Mouse (Mus musculus) neutrophil, adult 5-6 weeks (primary cell): ENCODE measurements around the gene Psma5. TPM values are rescaled to one million over a fixed set of nuclear protein-coding genes. Genes with fewer than 3 reads are reported as not detected.
A peak's percentile ranks its signal among the peaks of the same experiment; 100 is the strongest.
"Not testable (repeated sequence)": the region's sequence is repeated elsewhere in the genome, so short reads cannot be mapped to it uniquely, and the experiment has no call there.

ENCODE experiments used
- ATAC-seq: fragments of 151-379, 151-347 bp; 2 replicates; pipeline ENCODE4 v1.8.0; 2017; ENCODE audit warnings: mild to moderate bottlenecking, moderate TSS enrichment; ENCODE audit not compliant: insufficient number of reproducible peaks, poor library complexity, low FRiP score, severe bottlenecking; ENCODE audit errors: extremely low read depth
- total RNA-seq: library from RNA; stranded (forward); fragments of 200-1000 nt; gene quantifications from 2 replicates; pipeline ENCODE4 v1.2.3, GENCODE M21; 2017

Gene Psma5
- 54.4 and 69.7 TPM in 2 replicates for total RNA-seq

DNA sequence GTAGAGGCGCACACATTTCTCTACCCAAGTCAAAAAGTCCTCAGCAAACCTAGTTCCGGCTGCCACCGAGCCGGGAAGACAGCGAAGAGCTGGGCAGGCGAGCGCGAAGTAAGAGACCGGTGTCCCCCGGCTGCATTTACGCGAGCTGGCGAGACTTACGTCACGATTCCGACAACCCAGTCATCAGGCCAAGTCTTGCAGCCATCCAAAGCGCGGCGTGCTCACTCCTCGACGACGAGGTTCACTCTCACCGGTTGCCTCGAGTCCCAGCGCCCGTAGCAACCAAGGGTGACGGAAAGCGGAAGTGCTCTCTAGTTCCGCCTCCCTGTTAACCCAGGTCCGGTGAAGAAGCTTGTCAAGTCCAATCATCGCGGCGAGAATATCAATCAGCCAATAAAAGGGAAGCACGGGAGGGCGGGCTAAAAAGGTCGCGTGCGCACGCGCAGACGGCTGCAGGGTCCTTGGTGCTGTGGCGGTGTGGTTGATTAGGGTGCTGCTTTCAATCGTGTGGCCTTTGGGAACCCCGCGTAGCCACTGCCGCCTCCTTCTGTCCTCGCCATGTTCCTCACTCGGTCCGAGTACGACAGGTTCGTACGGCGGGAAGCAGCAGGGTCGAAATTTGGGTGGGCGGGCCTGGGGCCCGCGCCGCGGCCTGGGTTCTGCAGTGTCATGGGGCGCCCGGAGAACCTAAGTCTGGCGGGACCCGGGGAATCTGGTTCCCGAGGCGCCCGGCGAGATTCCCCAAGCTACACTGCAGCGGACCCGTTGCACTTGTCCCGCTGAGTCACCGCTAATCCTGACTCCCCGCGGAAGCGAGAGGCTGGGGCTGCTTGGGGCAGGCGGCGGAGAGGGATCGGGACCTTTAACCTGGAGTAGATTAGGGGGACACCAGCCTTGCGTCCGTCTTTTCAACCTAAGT lies at the start of gene Psma5:
TSS of gene Psma5 (plus strand) at position 208 of the 919 bp plus-strand sequence.
- peak; percentile 100 for ATAC-seq

DNA sequence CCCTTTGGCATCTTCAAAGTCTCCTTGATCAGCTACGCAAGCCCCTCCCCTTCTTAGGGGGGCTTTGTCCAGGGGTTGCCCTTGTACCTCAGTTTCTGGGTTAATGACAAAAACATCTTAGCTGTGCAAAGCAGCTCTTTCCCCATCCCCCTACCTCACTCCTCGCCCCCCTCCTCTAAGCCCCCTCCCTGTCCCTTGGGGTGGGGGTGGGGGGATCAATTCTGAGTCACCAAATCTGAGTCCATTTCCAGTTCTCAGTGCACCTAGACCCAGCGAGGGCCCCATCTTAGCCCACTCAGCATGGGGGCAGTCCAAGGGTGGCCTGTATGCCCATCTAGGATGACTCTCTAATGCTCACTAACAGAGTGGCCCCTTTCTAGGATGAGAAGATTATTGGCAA lies 47.7 kb upstream of the Psma5 start:
- no peak for ATAC-seq

DNA sequence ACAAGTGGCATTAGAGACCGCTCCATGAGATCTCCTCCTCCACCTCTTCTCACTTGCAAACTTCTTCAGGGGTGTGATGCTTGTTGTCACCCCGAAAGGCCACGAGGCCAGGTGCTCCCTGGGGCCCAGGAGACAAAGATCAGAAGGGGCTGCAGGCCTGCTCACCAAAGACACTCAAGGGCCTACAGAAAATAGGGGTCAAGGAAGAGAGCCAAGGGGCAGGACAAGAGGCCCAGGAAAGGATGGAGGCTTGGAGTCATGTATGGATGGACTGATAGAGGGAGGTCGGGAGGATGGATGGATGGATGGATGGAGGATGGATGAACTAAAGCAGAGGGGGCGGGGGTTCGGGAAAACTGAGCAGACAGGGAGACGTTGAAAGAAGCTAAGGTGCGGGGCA lies 47.2 kb upstream of the Psma5 start:
- ATAC-seq: no peak

DNA sequence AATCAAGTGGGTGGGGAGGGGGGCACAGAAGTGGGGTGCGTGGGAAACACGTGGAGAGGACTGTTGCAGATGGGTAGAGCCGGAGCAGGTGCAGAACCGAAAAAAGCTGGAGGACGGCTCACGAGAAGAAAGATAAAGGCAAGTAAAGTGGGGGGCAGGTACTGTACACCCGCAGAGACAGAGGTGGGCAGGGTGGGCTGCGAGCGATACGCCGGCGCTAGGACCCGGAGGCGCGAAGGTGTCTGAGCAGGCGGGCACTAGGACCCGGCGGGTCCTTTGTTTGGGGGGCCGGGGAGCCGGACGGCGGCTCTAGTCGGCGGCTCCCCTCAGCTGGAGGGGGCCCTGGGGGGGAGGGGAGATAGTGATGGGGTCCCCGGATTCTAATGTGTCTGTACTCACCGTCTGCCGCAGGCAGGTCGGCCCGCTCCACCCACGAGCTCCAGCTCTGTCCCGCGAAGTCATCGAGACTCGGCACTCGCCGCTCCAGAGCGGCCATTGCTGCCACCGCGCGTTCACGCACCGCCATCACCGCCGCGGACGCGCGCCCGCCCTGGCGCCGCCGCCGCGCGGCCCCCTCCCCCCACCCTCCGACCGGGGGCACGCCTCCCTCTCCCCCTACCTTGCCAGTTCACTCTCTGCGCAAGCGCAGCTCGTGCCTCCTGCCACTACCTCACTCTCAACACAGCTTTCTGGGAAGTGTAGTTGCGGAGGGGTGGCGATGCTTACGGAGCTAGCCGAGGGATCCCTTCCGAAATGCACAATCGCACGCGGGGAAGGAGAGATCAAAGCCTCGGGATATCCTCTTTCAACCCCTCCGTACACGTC lies 46.6 kb upstream of the Psma5 start:
- ATAC-seq: peak; percentile 92

DNA sequence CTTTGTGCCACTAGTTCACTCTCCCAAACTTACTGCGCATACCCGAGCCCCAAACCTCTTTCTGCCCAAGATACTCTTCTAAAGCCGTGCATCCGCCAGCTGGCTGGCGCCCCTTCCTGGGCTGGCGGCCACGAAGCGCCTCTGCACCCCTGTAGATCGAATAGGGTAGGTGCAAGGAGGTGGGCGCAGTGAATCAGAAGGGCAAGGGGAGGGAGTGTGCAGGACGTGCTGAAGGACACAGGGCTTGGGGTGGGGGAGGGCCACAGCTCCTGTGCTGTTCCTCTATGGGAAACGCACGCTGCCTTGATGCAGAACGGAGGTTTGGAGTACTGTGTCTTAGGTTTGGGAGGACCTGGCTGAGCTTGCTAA lies 46.0 kb upstream of the Psma5 start, which contains the start of gene Atxn7l2:
TSS of gene Atxn7l2 (minus strand) at position 164 of the 369 bp plus-strand sequence.
- peak; percentile 67 for ATAC-seq

DNA sequence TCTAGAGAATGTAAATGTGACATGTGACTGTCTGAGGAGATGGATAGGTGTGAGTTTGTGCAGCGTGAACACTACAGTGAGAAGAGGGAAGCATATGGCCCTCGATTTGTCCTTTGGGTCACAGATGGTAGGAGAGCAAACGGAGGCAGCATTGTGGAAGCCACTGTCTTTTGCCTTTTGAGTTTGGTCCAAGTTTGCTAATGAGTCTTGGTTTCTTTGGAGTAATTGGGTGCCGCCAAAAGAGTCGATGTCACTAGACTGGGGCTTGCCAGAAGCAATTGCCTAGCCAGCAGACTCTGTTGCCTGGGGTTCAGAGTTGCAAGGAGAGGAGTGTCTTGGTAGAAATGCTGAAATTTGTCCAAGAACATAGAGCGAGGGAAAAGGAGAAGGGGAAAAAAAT lies 44.9 kb upstream of the Psma5 start:
- no peak for ATAC-seq

DNA sequence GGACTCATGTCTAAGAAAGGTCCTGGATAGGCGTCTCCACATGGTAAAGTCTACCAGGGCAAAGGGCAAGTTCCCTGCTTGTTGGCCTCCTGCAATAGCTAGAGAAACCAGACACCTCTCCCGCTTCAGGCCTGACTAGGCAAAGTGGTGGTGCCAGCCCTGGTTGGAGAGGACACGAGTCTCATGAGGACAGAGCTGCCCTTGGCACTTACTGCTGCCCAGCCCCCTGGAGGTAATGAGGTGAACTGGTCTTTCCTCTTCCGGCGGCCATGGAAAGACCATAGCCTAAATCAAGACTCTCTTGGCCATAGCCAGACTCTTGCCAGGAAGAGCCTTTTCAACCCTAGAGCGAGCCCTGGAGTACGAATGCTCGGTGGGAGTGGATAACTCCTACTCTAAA lies 44.3 kb upstream of the Psma5 start:
- no peak for ATAC-seq

DNA sequence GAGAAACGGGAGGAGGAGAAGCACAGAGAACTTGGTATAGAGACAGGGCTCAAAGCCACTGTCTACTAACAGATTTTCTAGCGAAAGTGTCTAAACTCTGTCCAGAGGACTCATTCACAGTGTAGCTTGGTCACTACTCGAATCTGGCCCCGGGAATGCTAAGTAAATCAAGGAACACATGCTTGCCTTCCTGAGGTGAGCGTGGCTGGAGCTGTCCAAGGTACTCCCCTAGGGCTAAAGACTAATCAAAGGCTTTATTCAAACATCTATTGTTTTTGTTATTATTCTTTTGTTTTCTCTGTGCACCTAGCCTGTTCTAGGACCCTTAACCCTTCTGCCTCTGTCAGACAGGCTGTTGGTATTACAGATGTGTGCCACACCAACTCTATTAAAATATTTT lies 42.0 kb upstream of the Psma5 start:
- no peak for ATAC-seq

DNA sequence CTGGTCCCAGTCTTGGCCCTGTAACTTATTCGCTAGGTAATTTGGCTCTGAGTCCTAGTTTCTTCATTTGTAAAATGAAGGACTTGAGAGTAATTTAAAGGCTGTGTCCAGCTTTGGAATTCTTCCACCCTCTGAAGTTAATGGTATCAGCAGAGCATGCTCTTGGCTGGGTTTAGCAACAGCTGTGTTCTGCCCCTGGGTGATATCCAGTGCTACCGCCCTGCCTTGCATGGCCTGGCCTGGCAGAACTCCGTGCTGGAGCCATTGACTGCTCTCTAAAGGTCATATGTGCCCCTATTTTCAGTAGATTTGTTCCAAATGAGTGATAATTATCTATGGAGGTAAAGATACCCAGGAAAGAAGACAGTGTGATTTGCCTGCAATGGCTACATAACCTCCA lies 36.1 kb upstream of the Psma5 start:
- ATAC-seq: no peak

DNA sequence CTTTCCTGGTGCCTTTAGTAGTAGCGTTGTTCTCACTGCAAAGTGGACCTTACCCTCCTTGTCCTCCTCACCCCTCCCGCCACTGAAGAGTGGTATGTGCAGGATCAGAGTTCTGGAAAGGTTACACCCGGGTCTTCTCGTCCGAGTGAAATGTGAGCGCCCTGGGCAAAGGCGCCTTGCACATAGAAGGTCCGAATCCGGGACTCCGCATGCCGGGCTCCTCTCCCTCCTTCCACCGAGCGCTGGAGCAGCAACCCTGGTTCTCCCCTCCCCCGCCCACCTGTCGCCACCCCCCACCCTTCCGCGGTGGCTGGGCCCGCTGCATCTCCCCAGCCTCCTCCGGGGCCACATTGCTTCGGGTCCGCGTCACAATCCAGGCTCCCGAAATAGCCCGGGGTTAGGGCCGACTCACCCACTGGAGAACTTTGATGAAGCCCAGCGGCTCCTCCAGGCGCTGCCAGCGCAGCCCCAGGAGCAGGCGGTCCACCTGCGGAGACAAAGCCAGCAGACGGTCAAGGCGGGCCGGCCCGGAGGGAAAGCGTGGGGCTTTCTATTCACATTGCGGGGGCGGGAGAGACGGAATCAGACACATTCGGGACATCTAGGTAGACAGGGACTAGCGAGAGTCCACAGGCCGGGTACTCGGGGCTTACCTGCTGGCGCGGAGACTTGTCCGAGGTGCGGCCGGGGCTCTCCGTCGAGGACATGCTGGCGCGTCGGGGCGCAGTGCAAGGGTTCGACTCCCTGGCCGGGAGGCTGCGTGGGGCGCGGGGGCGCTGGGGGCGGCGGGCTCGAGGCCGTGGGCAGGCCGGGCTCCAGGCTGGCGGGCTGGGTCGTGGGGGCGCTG lies 30.8 kb upstream of the Psma5 start:
- no peak for ATAC-seq

DNA sequence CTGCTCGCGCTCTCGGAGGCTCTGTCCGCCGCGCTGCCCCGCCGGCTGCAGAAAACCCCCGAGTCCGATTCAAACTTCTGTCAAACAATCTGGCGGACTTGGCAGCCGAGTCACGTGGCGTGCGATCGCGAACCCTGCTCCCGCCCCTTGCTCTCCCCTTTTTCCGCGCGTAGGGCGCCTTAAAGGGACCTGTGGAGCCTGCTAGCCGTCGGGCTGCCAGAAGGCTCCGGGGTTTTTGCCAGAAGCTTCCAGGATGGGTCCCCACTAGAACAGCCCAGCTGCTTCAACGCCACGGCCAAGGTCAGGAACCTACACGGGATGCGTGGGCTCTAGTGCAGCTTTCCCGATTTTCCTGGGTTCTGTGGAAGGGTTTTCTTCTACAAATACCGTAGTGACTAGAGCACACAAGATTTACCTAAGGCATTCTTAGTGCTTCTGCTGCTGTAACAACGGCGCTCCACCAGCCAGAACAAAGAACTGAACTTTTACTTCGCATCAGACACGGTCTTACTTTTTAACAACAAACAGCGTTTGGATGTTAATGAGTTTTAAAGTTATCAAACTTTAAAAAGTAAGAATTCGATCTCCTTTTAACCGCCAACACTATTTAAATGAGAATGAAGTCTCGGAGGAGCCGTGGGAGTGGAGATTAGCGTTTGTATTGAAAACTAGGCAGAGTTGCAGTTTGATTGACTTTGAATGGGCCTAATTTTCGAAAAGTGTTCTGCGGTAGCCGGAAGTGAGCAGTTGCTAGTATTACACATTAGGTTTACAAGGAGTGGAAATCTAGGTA lies 30.0 kb upstream of the Psma5 start, which contains the start of gene Sypl2:
TSS of gene Sypl2 (minus strand) at position 91 of the 793 bp plus-strand sequence.
- ATAC-seq: no peak

DNA sequence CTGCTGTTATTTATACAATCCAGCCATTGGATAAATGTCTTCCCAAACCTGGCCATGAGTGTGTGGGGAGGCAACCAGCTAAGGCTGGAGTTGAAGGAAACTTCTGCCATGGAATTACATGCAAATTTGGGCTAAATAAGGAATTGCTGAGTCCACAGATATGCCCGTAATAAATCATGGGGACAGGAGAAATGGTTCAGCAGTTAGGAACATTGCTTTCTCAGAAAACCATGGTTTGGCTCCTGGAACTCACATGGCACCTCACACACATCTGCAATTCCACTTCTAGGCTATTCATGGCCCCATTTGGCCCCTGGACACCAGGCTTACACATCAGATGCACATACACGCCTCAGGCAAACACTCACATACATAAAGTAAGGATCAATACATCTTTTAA lies 29.2 kb upstream of the Psma5 start:
- no peak for ATAC-seq

DNA sequence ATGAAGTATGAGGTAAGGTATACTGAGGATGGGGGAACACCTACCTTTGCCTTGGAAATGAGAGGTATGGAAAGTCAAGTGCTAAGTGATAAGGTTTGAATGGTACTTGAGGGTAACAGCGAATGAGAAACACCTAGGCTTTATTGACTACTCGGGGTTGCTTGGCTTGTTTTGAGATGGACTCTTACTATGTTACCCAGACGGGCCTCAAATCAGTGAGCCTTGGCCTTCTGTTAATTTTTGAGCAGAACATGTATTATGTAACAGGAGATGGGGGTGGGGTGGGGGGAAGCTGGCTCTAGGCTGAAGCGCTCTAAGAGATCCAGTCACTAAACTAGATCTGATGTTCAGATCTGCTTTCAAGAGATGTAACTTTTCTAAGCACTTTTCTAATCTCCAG lies 25.1 kb upstream of the Psma5 start:
- ATAC-seq: no peak

DNA sequence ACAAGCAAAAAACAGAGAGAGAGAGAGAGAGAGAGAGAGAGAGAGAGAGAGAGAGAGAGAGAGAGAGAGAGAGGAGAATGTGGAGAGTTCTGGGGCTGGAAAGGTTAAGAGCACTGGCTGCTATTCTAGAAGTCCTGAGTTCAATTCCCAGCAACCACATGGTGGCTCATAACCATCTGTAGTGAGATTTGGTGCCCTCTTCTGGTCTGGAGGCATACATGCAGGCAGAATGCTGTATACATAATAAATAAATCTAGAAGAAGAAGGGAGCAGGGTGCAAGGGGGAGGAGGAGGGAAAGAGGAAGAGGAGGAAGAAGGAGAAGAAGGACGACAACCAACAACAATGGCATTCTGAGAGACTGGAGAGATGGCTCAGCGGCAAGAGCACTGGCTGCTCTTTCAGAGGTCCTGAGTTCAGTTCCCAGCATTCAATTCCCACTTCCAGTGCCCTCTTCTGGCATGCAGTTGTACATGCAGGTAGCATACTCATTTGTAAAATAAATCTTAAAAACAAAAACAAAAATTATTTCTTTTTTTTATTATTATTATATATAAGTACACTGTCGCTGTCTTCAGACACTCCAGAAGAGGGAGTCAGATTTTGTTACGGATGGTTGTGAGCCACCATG lies 19.1 kb upstream of the Psma5 start:
- not testable (repeated sequence) for ATAC-seq

DNA sequence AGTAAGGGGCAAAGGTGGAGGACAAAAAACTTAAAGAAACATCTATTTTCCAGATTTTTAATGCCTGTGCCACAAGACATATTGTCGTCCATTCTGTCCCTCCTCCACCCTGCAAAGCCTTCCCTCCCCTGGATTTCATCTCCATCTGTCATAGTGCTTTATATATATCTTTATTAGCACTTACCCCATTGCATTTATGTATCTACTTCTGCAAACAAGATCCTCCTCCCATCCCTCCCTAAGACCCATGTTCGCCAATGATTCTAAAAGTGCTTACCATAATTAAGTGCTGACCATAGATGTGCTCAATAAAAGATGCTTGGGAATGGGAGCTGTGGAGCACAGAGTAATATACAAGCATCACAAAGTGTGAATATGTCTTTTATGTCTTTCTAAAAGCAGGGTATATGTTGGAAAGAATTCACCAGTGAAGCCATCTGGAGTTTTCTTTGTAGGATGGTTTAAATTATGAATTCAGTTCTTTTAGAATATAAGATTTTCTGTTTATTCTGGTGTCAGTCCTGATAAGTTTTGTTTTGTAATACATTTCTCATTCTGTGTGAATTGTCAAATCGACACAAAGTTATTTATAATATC lies 15.4 kb upstream of the Psma5 start:
- no peak for ATAC-seq

DNA sequence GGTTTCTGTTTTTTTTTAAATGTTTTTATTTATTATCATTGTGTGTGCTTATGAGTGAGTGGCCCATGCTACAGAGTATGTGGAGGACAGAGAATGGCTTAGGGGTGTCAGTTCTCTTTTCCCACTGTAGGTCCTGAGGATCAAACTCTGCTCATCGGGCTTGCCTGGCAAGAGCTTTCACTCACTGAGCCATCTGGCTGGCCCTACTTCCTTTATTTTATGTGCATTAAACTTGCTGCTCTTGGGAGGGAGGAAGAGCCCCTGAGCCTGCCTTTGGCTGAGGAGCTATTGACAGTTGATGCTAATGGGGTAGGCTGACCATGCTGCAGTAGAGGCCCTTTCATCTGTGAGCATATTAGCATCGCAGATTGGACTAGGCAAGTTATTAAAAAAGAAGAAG lies 9.9 kb upstream of the Psma5 start:
- ATAC-seq: no peak

DNA sequence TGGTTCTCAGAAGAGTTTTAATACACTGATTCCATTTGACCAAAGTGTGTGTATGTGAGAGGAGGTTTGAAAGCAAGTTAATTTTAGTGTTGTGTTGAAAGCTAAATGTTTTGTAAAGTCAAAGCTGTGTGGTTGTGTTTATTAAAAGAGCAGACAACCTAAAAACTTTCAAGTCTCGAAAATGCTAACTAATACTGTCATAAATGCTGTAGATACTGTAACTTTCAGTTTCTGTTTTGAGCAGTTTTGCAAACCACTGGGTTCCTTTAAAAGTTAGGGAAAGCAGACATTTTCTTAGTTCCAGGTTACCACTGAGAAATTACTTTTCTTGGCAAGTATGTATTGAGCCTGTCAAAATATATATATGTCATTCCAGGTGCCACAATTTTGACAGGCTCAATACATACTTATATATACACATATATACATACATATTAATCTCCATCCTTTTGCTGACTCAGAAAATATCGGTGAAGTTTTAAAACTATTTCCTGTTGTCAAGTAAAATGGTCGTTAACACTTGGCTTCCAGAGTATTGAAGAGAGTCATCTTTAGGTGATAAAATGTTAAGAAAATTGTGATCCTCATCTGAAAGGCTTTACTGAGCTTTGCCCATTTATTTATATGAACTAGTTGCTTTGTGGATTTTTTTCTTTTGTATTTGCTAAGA lies 1.2 kb downstream of the Psma5 start:
- ATAC-seq: no peak
